Mouse (Mus musculus): ENCODE measurements around the gene Zbtb5.
"Not testable (repeated sequence)": the region's sequence is repeated elsewhere in the genome, so short reads cannot be mapped to it uniquely, and the experiment has no call there.

Zbtb5 gene

GRCm38 (mm10) chr4:45010806-45011415 is 1.3 kb downstream of the Zbtb5 start:
- no peak for DNase-seq

- no peak for DNase-seq
Measured at GRCm38 (mm10) chr4:45005452-45005851, 6.8 kb downstream of the Zbtb5 start.

DNA sequence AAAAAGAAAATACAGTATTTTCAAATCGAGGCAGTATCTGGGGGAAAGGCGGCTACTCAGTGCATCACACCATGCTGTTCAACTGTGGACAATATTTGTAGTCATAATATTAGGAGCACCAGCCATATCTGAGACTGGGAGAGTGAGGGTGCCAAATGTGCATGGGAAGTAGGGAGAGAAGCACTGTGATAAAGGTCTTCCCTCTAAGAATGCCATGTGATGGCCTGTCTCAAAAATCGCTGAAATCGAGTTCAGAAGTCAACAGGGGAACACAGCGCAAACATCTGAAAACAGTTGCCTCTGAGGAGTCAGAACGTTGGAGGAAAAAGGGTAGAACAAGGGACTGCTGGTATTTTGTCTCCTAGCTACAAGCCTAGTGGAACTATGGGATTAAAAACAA is 12.2 kb downstream of the Zbtb5 start:
- no peak for DNase-seq

DNA sequence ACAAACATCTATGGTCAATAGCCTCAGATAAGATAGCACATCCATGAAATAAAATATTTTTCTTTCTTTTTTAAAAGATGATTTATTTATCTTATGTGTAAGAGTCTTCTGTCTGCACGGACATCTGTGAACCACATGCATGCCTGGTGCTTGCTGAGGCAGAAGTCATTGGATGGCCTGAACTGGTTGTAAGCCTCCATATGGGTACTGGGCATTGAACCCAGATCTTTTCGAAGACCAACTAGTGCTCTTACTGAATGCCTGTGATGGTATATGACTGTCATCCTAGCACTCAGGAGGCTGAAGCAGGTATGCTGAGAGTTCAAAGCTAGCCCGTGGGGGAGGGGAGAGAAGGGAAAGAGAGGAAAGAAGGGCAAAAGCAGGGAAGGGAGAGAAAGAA is 14.1 kb downstream of the Zbtb5 start:
- DNase-seq = no peak

DNA sequence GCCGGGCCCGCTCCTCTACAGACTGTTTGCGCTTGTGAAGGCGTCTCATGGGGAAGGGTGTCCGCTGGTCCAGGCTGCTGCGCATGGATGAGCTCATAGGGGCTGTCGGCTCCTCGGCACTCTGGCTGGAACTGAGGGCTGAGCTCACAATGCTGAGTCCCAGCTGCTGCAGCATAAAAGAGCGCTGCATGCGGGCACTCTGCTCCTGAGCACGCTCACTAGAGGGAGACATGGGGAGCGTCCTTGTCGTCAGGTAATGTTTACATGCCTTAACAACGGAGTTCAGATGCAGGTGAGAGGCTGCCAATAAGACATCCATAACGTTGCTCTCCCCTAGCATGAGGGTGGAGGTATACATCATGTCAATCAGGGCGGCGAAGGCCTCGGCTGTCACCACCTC is 17.4 kb downstream of the Zbtb5 start:
- DNase-seq = no peak

DNA sequence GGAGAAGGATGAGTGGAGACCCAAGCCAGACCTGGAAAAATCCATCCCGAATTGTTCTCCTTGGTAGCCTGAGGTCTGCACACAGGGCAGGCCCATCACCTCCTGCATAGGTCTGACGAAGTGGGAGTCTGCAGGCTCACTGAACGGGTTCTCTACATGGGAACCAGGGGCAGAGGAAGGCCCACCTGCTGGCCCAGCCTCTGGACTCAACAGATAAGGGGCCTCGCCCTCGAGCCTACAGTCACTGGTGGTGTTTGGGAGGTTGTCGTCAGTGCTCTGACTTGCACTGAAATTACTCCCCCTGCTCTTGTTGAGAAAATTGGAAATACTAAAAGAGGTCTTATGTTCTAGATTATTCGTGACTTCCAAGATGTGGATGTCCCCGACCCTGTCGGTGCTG is 18.4 kb downstream of the Zbtb5 start:
- DNase-seq = no peak

- DNase-seq = not testable (repeated sequence)
Measured at GRCm38 (mm10) chr4:44993179-44993578, 19.0 kb downstream of the Zbtb5 start.

DNA sequence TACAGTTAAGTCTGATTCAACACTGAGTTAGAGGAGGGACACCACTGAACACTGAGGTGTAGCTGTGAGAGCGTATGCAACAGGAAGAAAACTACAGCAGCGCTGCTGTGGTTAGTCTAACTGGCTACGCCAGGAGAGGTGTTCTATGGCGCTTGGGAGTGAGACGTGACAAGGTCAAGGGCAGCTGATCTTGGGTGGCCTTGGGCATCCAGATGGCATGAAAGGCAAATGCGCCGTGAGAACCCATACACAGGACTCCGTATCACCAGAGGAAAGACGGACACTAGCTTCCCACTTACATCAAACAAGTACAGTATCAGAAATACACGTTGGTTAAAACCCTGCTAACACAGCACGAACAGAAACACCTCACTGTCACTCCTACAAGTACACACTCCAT is 19.9 kb downstream of the Zbtb5 start:
- DNase-seq = not testable (repeated sequence)

- no peak for DNase-seq
Measured at GRCm38 (mm10) chr4:44990560-44990959, 21.7 kb downstream of the Zbtb5 start.

- DNase-seq = no peak
Measured at GRCm38 (mm10) chr4:44983131-44983740, 29.0 kb downstream of the Zbtb5 start.

DNA sequence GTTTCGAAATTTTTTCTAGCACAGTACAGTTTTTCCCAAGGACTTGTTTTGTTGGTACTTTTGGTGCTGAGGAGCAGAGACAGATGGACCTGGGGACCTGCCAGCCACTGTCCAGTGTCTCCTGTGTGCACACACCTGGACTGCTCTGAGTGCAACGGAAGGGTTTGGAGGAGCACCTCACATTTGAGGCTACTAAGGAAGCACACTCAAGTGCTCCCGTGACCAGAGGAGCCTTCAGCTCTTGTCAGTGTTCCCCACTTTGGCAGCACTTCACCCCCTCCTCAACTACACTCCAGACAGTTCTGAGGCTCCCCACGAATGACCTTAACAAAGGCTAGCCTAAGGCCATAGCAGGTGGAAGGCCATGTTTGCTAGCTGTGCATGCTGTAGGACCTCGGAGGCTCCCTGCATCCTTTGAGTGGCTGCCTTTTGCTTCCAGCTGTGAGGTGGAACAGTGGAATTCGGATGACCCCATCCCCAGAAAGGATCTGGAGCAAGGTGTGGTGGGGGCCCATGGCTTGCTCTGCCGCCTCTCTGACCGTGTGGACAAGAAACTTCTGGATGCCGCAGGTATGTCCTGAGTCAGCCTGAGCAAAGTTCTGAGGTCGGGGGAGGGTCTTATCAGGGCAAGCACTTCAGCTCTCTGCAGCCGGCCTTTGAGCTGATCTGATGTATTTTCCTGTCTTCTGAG is 29.6 kb downstream of the Zbtb5 start:
- DNase-seq = no peak

- no peak for DNase-seq
Measured at GRCm38 (mm10) chr4:44981974-44982287, 30.3 kb downstream of the Zbtb5 start.

DNA sequence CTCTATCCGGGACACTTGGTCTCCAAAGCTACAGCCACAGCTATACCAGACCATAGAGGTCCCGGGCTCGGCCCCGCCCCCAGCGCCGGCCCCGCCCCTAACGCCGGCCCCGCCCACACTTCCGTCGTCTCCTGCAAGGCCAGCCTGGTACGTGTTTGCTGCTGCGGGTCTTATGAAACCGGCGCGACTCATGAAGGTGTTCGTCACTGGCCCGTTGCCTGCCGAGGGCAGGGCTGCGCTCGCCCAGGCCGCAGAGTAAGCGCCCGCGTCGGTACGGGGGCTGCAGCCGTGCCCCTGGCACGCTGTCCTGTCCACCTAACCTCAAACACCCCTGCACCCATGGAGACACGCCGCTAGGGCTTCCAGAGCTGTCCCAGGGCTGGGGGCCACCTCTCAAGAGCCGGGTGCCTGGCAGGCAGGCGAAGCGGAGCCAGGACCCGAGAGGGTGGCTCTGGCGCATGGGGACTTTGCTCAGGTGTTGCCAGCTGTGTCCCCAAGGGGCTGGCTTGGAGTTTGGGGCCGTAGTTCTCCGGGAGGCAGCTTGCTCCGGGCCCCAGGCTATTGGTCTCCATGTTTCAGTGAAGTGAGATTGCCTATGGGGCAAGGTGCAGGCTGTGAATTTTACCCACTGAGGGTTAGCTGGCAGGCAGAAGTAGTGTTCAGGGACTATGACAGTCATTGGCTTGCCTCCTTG is 30.8 kb downstream of the Zbtb5 start, which contains the start of gene Grhpr:
Gene Grhpr (plus strand): TSS at position 116 of the 694 bp plus-strand sequence.
- DNase-seq = peak; percentile 68

DNA sequence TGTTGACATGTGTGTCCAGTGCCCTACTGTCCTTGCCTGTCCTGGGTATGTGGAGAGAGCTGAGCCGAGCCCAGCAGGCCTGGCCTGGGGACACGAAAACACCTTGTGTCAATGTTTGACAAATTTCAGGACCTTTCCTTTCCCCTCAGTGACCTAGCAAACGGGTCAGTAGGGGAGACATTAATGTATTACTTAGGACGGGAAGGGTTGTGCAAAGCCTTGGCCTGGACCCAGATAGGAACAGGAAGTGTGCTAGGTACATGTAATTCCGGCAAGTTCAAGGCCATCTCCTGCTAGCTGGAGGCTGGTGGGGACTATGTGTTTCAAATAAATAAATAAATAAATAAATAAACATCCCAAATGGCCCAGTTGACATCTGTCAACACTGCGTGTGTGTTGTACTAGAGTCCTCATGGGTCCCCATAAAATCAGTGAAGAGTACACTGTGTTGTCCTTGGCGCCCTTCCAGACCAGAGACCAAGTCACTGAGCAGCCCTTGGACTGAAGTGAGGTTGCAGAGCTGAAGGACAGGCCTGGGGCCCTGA is 32.3 kb downstream of the Zbtb5 start:
- DNase-seq = no peak

DNA sequence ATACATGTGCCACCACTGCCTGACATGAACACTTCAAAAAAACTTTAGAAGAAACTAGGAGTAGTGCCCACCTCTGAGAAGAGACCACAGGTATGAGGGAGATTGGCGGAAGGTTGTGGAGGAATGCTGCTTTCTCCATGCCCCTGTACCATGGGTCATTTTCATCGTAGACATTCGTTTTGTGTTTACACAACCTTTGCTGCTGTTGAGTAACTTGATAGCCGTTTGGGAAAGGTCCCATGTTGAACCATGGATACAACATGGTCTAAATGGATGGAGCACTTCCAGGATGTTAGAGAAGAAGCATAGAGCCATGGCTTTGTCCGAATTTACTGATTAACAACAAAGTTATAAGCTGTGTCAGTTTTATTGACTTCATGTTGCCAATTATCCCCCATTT is 34.0 kb downstream of the Zbtb5 start:
- no peak for DNase-seq

- DNase-seq = no peak
Measured at GRCm38 (mm10) chr4:44976921-44977710, 35.1 kb downstream of the Zbtb5 start.

DNA sequence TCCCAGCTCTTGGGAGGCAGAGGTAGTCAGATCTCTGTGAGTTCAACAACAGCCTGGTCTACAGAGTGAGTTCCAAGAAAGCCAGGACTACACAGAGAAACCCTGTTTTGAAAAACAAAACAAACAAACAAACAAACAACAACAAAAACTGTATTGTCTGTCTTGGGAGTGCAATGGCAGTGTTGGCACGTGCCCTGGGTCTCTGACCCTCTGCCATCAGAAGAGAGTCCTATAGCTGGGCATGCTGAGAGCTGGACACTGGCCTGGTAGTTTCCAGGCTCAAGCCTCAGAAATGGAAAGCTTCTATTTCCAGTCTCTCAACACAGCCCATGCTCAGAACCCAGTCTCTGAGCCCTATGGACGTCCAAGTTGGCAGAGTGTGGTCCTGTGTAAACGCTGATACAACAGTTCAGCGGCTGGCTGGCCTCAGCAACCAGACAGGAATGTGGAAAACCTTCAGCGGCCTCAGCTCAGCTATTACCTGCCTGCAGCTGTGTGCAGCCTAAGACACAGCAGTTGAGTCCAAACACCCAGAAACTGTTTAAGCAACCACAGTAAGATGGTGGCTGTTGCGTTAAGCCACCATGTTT is 36.1 kb downstream of the Zbtb5 start:
- DNase-seq = no peak

DNA sequence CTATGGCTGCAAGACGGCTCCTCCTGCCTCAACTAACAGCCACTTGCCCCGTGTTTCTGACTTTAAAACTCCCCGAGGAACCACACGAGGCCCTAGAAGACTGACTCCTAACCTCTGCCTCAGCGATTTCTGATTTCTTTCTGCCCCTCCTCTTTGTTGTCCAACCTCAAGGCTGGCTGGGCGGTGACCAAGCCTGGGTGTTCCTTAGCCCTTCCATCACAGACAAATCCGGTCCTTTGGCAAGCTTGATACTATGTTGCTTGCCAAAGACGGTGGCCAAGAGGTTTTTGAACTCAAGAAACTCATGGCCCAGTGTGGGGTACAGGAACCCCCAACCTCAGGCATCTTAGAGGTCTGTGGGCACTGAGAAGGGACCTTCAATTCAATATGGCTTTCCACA is 37.9 kb downstream of the Zbtb5 start:
- DNase-seq = no peak

- no peak for DNase-seq
Measured at GRCm38 (mm10) chr4:44973871-44974270, 38.3 kb downstream of the Zbtb5 start.

DNA sequence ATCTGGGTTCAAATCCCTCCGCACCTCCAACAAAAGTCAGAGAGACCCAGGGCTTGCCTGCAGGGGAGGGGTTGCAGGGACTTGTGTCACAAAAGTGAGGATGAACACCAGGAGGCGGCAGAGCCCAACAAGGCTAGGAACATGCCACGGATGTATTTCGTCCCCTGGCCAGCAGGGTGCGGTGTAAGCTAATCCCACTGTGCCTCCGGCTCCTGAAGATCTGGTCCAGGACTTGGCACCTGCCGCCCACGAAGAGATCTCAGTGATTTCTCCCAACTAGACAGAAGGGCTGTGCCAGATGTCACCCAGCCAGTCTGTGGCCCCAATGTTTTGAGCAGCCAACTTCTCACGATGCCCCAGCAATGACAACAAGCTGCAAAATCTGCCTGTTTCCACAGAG is 38.8 kb downstream of the Zbtb5 start:
- DNase-seq = peak; percentile 91

DNA sequence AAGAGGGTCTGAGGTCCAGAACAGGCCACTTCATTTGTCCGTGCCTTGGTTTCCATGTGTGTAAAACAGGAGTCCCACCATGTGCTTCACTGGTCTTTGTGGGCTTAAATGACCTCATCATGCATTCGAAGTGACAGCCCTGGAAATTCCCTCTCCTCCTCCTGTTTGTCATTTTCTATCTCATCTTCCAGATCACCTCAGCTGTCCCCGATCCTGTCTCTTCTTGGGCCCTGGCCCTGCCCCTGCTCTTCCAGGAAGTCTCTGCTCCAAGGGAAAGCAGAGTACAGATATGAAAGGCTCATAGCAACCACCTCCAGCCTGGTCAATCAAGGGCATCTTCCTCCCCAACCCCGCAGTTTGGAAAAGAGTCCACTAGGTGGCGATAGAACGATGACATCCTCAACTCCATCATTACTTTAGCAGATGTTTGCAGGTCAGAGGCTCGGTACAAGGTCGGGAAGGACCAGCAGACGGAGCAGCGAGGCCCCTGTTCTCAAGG is 41.6 kb downstream of the Zbtb5 start:
- DNase-seq = peak; percentile 35

- DNase-seq = no peak
Measured at GRCm38 (mm10) chr4:44970056-44970455, 42.2 kb downstream of the Zbtb5 start.
